Mouse (Mus musculus) liver, embryonic 14.5 days (tissue): ENCODE measurements at regions not wholly inside any gene's neighbourhood (a gene's known extent, or its start where the extent isn't known, plus 50 kb on each side); places are given as distances from the start of the nearest gene placed in this dataset.

Experiments
- ATAC-seq: fragments of 200-750 bp; cut with Nextera tagmentation; 2 replicates; pipeline ENCODE4 v1.8.0; 2017; ENCODE audit warnings: moderate number of reproducible peaks, mild to moderate bottlenecking, moderate library complexity; ENCODE audit not compliant: insufficient read depth
- DNase-seq, 3 experiments: peaks; one replicate each; pipeline ENCODE4 v3.0.0-alpha.2; 2012 to 2013; ENCODE audit warnings: low read depth in 3 of 3, low spot score in 3 of 3
- H3K27ac ChIP-seq: fragments of 300-500 bp; sonication (generic); 2 replicates; pipeline ENCODE4 v1.5.1; 2014; ENCODE audit warnings: moderate library complexity, mild to moderate bottlenecking, control low read depth, inconsistent platforms
- H3K27me3 ChIP-seq: fragments of 300-500 bp; sonication (generic); 2 replicates; pipeline ENCODE4 v1.6.1; 2014; ENCODE audit warnings: mild to moderate bottlenecking, low read length, moderate library complexity; ENCODE audit not compliant: control insufficient read depth, insufficient read depth
- H3K36me3 ChIP-seq: fragments of 300-500 bp; sonication (generic); replicated peaks from 2 replicates; pipeline ENCODE4 v1.6.1; 2014; ENCODE audit warnings: low read depth; ENCODE audit not compliant: control insufficient read depth, insufficient read depth
- H3K4me1 ChIP-seq, 2 experiments: fragments of 200-500 bp in 1 of 2; fragments of 300-500 bp in 1 of 2; sonication (generic) in 1 of 2; replicated peaks; 2 replicates each; pipeline ENCODE4 v1.6.1; 2012 to 2014; ENCODE audit warnings: antibody characterized with exemption in 1 of 2, inconsistent platforms in 1 of 2, low read length in 1 of 2; ENCODE audit not compliant: control insufficient read depth in 2 of 2, insufficient read depth in 2 of 2
- H3K4me2 ChIP-seq: fragments of 300-500 bp; sonication (generic); 2 replicates; pipeline ENCODE4 v1.6.1; 2014; ENCODE audit warnings: low read depth, mild to moderate bottlenecking, control low read depth, moderate library complexity
- H3K4me3 ChIP-seq, 2 experiments: fragments of 200-500 bp in 1 of 2; fragments of 300-500 bp in 1 of 2; sonication (generic) in 1 of 2; 2 replicates each; pipeline ENCODE4 v1.5.1; 2012 to 2014; ENCODE audit warnings: low read depth in 2 of 2, low read length in 2 of 2, mild to moderate bottlenecking in 2 of 2, control low read depth in 1 of 2, inconsistent platforms in 1 of 2, moderate library complexity in 1 of 2; ENCODE audit not compliant: insufficient read depth in 1 of 2
- H3K9ac ChIP-seq: fragments of 300-500 bp; sonication (generic); replicated peaks from 2 replicates; pipeline ENCODE4 v1.6.1; 2014; ENCODE audit warnings: mild to moderate bottlenecking, control low read depth, moderate library complexity
- H3K9me3 ChIP-seq: fragments of 300-500 bp; sonication (generic); 2 replicates; pipeline ENCODE4 v1.6.1; 2016; ENCODE audit warnings: low read length, mixed read lengths; ENCODE audit not compliant: control insufficient read depth
- CTCF ChIP-seq: IDR thresholded peaks from 2 replicates; pipeline ENCODE4 v1.5.1; 2016; ENCODE audit warnings: antibody characterized with exemption, low read depth, control low read depth
- EP300 ChIP-seq: IDR thresholded peaks from 2 replicates; pipeline ENCODE4 v1.6.1; 2016; ENCODE audit warnings: antibody characterized with exemption, low read depth
- WGBS: fragments of 180-500 bp; shearing (Covaris S2); extraction: QIAGEN DNeasy Blood & Tissue Kit; methylation state at CpG from one replicate; pipeline ENCODE4 v1.1.7; 2014; ENCODE audit not compliant: insufficient replicate concordance; 5-methylcytosine and 5-hydroxymethylcytosine counted together

DNA sequence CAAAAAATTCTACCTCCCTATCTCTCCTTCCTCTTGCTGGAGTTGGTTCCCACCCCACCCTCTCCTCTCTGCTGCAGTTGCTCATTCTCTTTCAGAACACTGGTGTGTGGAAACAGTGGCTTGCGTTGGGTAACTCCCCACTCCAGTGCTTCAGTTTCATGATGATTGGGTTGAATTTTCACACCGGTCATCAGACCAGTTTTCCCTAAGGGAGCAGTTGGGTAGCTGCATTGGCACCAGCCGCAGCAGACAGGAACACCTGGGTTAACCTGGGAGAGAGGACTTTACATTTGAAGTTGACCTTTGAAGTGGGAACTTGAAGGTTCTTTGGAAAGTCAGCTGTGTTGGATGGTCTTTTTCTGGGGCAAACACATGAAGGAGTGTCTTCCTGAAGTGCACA is 126.7 kb upstream of the Ttc29 start:
- no peak overlapping the region for H3K4me2 ChIP-seq
- WGBS = 69% methylated on average over 3 of the region's 3 CpGs
- DNase-seq = no peak
- TF ChIP-seq CTCF (no peak), EP300 (no peak)
- no peaks in the 10 kb centered on the region for H3K4me1 ChIP-seq
- H3K27me3 ChIP-seq = no peaks in the 10 kb centered on the region
- no peaks in the 10 kb centered on the region for H3K9me3 ChIP-seq
- no peak overlapping the region for H3K4me3 ChIP-seq
- ATAC-seq = no peak
- no peaks in the 10 kb centered on the region for H3K36me3 ChIP-seq
- no peak overlapping the region for H3K27ac ChIP-seq
- H3K9ac ChIP-seq = no peak overlapping the region

DNA sequence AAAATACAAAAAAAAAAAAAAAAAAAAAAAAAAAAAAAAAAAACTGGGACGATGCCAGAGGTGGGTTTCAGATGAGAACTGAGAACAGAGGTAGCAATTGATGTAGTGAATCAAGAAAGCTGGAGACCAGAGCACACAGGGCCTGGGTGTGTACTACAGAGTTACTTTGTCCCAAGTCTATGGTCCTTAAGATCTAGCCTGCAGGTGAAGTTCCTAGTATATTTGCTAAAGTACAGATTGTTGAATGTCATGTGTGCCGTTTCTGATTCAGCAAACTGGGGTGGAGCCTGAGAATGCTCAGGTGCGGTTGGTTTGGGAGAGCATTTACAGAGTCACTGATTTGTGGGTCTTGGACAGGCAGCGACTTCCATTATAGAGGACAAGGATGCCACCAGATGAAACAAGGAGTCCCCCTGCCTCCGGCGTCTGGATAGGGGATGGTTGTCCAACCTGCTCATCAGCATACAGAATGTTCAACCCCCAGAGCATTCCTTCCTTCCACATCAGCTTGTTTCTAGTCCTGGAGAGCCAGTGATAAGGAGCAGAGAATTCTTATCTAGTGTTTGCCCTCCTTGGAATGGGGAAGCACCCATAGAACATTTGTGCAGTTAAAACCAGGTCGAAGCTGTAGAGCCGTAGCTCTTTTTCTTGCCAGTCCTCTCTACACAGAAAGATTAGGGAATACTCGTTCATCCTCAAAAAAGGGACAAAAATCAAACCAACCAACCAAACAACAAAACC is 122.5 kb upstream of the Ttc29 start:
- H3K27me3 ChIP-seq = no peaks in the 10 kb centered on the region
- DNase-seq (no peak), ATAC-seq (no peak)
- H3K4me2 ChIP-seq = no peak overlapping the region
- H3K36me3 ChIP-seq = no peaks in the 10 kb centered on the region
- no peak overlapping the region for H3K4me3 ChIP-seq
- TF ChIP-seq CTCF = no peak
- TF ChIP-seq EP300 = no peak
- no peak overlapping the region for H3K27ac ChIP-seq
- 52% methylated on average over 9 of the region's 9 CpGs for WGBS
- no peaks in the 10 kb centered on the region for H3K9me3 ChIP-seq
- H3K9ac ChIP-seq = no peak overlapping the region
- no peaks in the 10 kb centered on the region for H3K4me1 ChIP-seq

DNA sequence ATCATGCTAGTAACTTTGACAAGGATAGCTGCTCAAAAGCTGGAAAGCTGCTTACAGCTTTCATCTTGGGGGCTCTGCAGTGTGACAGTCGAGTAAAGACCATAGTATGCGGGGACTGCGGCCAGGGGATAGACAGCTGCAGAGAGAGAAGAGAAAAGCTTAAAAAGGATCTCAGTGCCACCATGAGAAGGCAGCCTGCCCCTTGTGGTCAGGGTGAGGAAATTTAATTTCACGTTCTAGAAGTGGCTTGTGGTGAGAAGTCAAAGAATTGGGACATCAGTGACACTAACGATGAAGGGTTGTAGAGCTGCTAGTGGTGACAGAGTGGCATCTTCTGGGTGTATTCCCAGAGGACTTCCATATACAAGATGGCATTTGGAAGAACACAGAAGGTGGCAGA is 116.7 kb upstream of the Ttc29 start:
- no peaks in the 10 kb centered on the region for H3K27me3 ChIP-seq
- ATAC-seq = no peak
- no peak overlapping the region for H3K4me3 ChIP-seq
- H3K9ac ChIP-seq = no peak overlapping the region
- H3K4me2 ChIP-seq = no peak overlapping the region
- 0 out of 2 replicates have a peak, but pooled peaks have one; percentile 28 for TF ChIP-seq CTCF
- TF ChIP-seq EP300 = no peak
- H3K27ac ChIP-seq = no peak overlapping the region
- H3K9me3 ChIP-seq = no peaks in the 10 kb centered on the region
- WGBS = 37% methylated on average over 5 of the region's 5 CpGs
- H3K36me3 ChIP-seq = no peaks in the 10 kb centered on the region
- H3K4me1 ChIP-seq = no peaks in the 10 kb centered on the region
- DNase-seq = no peak

DNA sequence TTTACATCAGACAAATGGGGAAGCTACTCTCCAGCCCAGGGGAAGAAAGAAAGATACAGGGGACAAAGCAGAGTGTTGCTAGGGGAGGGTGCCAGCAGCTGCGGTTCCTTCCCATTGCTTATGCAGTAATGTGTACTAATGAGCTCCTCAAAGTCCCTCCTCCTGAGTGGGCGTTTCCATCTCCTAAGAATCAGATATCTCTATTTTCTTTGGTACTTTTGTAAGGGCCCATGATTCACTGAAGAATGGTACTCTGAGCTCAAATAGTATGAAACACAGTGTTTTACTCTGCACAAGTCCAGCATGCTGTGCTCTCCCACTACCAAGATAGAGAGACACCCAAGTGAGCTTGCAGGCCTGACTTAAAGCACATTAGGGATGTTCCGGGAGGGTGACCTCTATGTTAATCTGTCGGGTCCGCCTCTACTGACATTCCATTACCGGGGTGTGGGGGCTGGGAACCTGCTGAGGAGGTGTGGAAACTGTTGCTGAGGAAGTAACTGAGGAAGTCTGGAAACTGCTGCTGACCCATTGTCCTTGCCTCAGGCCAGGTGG is 114.8 kb upstream of the Ttc29 start:
- Histone ChIP-seq H3K27me3 (no peaks in the 10 kb centered on the region), H3K4me2 (no peak overlapping the region), H3K4me3 (no peak overlapping the region), H3K4me1 (no peaks in the 10 kb centered on the region), H3K36me3 (no peaks in the 10 kb centered on the region), H3K9ac (no peak overlapping the region), H3K27ac (no peak overlapping the region), H3K9me3 (no peaks in the 10 kb centered on the region)
- no peak for ATAC-seq
- DNase-seq = no peak
- 41% methylated on average over 6 of the region's 6 CpGs for WGBS
- no peak for TF ChIP-seq CTCF

DNA sequence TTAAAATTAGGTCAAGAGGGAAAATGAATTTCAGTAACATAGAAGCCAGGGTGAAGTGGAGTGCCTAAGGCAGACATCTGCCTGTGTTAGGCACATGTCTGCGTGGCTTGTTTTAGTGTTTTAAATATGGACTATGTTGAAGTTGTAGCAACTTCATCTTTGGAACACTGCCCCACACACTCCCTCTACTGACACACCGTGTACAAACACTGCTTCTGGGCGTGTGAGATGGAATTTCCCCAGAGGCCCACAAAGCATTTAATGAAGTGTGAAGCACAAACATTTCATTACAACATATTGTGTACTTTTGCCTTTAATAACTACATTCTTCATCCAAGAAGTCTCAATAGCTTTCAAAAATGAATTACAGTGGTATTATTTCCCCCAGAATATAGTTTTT is 114.0 kb upstream of the Ttc29 start:
- Histone ChIP-seq H3K36me3 (no peaks in the 10 kb centered on the region), H3K27me3 (no peaks in the 10 kb centered on the region), H3K4me2 (no peak overlapping the region), H3K9me3 (no peaks in the 10 kb centered on the region), H3K4me3 (no peak overlapping the region), H3K9ac (no peak overlapping the region), H3K4me1 (no peaks in the 10 kb centered on the region), H3K27ac (no peak overlapping the region)
- 60% methylated on average over 3 of the region's 3 CpGs for WGBS
- ATAC-seq (no peak), DNase-seq (no peak)
- TF ChIP-seq CTCF (no peak), EP300 (no peak)
